ENCODE assay signal across 31 mouse cellular contexts in the genomic region with DNA sequence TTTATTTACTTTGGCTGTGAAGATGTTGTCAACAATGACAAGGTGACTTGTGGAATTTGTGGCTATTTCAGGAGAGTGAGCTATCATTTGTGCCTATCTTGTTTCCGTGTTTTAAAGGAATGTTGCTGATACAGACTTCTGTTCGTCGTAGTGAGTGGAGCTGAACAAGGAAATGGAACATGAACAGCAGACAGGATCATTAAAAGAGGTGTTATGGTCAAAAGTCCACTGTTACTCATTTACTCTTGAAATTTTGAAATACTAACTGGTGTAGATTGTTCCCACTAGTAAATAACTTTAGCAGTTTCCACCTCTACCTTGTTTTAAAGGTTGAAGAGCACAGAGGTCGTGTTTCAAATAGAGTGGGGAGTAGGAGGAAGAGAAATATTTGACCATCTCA.
DNase-seq lines count a peak whose midpoint lies in the region; ATAC-seq and TF ChIP-seq lines count a peak whose summit lies in the region.
"Had no signal": no experiment of that assay in that cellular context is flagged by ENCODE, and none has a peak within 500 bp of the region (broad histone marks: within the 10 kb centered on the region; RNA-seq: fewer than 3 reads in every experiment).

No protein-coding gene starts in this region.

- no peaks in the 10 kb centered on the region for H3K36me3 ChIP-seq in liver, postnatal 0 days (replicated peaks; ENCODE audit: insufficient read depth, low read length)
- H3K36me3 ChIP-seq in liver, embryonic 12.5 days: no peaks in the 10 kb centered on the region
- H3K36me3 ChIP-seq in intestine, embryonic 16.5 days (ENCODE audit: control insufficient read depth, insufficient read depth, low read length): no peaks in the 10 kb centered on the region
- H3K36me3 ChIP-seq in small intestine, adult 2 months (ENCODE audit: control insufficient read depth, insufficient read depth, low read length): no peaks in the 10 kb centered on the region
- H3K36me3 ChIP-seq: embryonic facial prominence, embryonic 10.5 days; embryonic facial prominence, embryonic 13.5 days; forebrain, embryonic 12.5 days; forebrain, embryonic 15.5 days; G1E; heart, embryonic 10.5 days; heart, embryonic 13.5 days had no signal

- TF ChIP-seq POLR2A in small intestine, adult 2 months (IDR thresholded peaks at IDR 0.05; ENCODE audit: low read depth, low read length): no peak

- WGBS in liver, postnatal 0 days (ENCODE audit: insufficient replicate concordance): 41% methylated on average over 4 of the region's 4 CpGs
- WGBS in liver, embryonic 12.5 days (ENCODE audit: insufficient replicate concordance): 44% methylated on average over 4 of the region's 4 CpGs
- 51% methylated on average over 4 of the region's 4 CpGs for WGBS in intestine, embryonic 16.5 days
- 23% methylated on average over 4 of the region's 4 CpGs for WGBS in small intestine, adult 2 months

- ATAC-seq in liver, postnatal 0 days: peak; percentile 75
- ATAC-seq in liver, embryonic 12.5 days: no peak
- ATAC-seq in intestine, embryonic 16.5 days: peak; percentile 92
- ATAC-seq: forebrain, embryonic 15.5 days; Patski had no signal

- no peak for TF ChIP-seq CTCF in liver, postnatal 0 days (IDR thresholded peaks at IDR 0.05; ENCODE audit: low read depth)
- TF ChIP-seq CTCF in small intestine, adult 2 months (IDR thresholded peaks at IDR 0.05; ENCODE audit: extremely low read depth, insufficient read length, insufficient replicate concordance, low read depth, low read length): no peak

- peak; percentile 78 for DNase-seq in kidney, adult 9 months
- DNase-seq in kidney, postnatal 10 days: no peak
- DNase-seq in liver, postnatal 0 days: no peak
- DNase-seq in thymus, postnatal 36 days: no peak
- DNase-seq in cerebellum, postnatal 36 days: no peak
- DNase-seq: adrenal gland, postnatal 10 days; adrenal gland, postnatal 36 days; B cell, adult 2 months; cerebellum, adult 18-20 months; cerebellum, adult 9-10 months; cerebellum, postnatal 25 days; embryo, embryonic 11 days; gastrocnemius, postnatal 10 days; gastrocnemius, postnatal 36 days; heart, adult 2 months; heart, postnatal 14 days; heart, postnatal 4 days had no signal

- H3K4me1 ChIP-seq in liver, postnatal 0 days (ENCODE audit: insufficient read depth): no peaks in the 10 kb centered on the region
- H3K4me1 ChIP-seq in liver, embryonic 12.5 days: no peaks in the 10 kb centered on the region
- no peaks in the 10 kb centered on the region for H3K4me1 ChIP-seq in intestine, embryonic 16.5 days (ENCODE audit: control insufficient read depth, insufficient read depth, low read length)
- peaks cover 7% of the 10 kb centered on the region; the same call in 1 of the 2 replicates for H3K4me1 ChIP-seq in small intestine, adult 2 months (ENCODE audit: control insufficient read depth, insufficient read depth, insufficient read length, low read length)
- H3K4me1 ChIP-seq: forebrain, embryonic 12.5 days; forebrain, embryonic 15.5 days; heart, embryonic 10.5 days had no signal

- no peaks in the 10 kb centered on the region for H3K27me3 ChIP-seq in liver, postnatal 0 days (ENCODE audit: insufficient read depth, low read length)
- no peaks in the 10 kb centered on the region for H3K27me3 ChIP-seq in liver, embryonic 12.5 days (replicated peaks)
- no peaks in the 10 kb centered on the region for H3K27me3 ChIP-seq in intestine, embryonic 16.5 days (replicated peaks; ENCODE audit: control insufficient read depth, insufficient read depth, low read length)
- H3K27me3 ChIP-seq in small intestine, adult 2 months (ENCODE audit: control insufficient read depth, insufficient read depth, low read length): no peaks in the 10 kb centered on the region
- H3K27me3 ChIP-seq: CH12.LX; embryonic facial prominence, embryonic 13.5 days; forebrain, embryonic 12.5 days; forebrain, embryonic 15.5 days; heart, embryonic 13.5 days; Patski had no signal

- no peak overlapping the region for H3K4me3 ChIP-seq in liver, postnatal 0 days (ENCODE audit: low read depth, low read length)
- H3K4me3 ChIP-seq in liver, embryonic 12.5 days: no peak overlapping the region
- H3K4me3 ChIP-seq in intestine, embryonic 16.5 days (ENCODE audit: low read length): no peak overlapping the region
- H3K4me3 ChIP-seq in small intestine, adult 2 months (ENCODE audit: low read depth, low read length): no peak overlapping the region
- H3K4me3 ChIP-seq: embryonic facial prominence, embryonic 10.5 days; embryonic facial prominence, embryonic 13.5 days; erythroblast, embryonic 14.5 days; forebrain, embryonic 12.5 days; forebrain, embryonic 15.5 days; heart, adult 2 months; heart, embryonic 10.5 days; heart, embryonic 13.5 days had no signal

- H3K9me3 ChIP-seq in liver, postnatal 0 days (ENCODE audit: low read length): no peaks in the 10 kb centered on the region
- no peaks in the 10 kb centered on the region for H3K9me3 ChIP-seq in liver, embryonic 12.5 days (replicated peaks)
- H3K9me3 ChIP-seq in intestine, embryonic 16.5 days (ENCODE audit: control insufficient read depth, low read length): no peaks in the 10 kb centered on the region
- H3K9me3 ChIP-seq: embryonic facial prominence, embryonic 10.5 days; embryonic facial prominence, embryonic 13.5 days; forebrain, embryonic 12.5 days; forebrain, embryonic 15.5 days; G1E; heart, embryonic 10.5 days; heart, embryonic 13.5 days had no signal

- H3K9ac ChIP-seq in liver, postnatal 0 days (replicated peaks): no peak overlapping the region
- no peak overlapping the region for H3K9ac ChIP-seq in liver, embryonic 12.5 days
- no peak overlapping the region for H3K9ac ChIP-seq in intestine, embryonic 16.5 days (ENCODE audit: low read depth, low read length)
- H3K9ac ChIP-seq: embryonic facial prominence, embryonic 13.5 days; forebrain, embryonic 12.5 days; forebrain, embryonic 15.5 days; heart, embryonic 13.5 days; hindbrain, embryonic 14.5 days had no signal

- no peak overlapping the region for H3K27ac ChIP-seq in liver, postnatal 0 days (ENCODE audit: low read depth)
- no peak overlapping the region for H3K27ac ChIP-seq in liver, embryonic 12.5 days
- peak overlapping the region; percentile 44 for H3K27ac ChIP-seq in intestine, embryonic 16.5 days (ENCODE audit: low read length)
- H3K27ac ChIP-seq in small intestine, adult 2 months (ENCODE audit: insufficient read depth, low read depth, low read length): peak overlapping the region; percentile 86
- H3K27ac ChIP-seq: embryonic facial prominence, embryonic 10.5 days; embryonic facial prominence, embryonic 13.5 days; forebrain, embryonic 12.5 days; forebrain, embryonic 15.5 days; heart, adult 2 months; heart, embryonic 10.5 days; heart, embryonic 13.5 days; hindbrain, embryonic 14.5 days had no signal

- TF ChIP-seq EP300 in liver, postnatal 0 days (IDR thresholded peaks at IDR 0.05; ENCODE audit: low read depth): no peak

- no peak overlapping the region for H3K4me2 ChIP-seq in liver, postnatal 0 days (ENCODE audit: low read depth, low read length)
- H3K4me2 ChIP-seq in liver, embryonic 12.5 days: no peak overlapping the region
- H3K4me2 ChIP-seq in intestine, embryonic 16.5 days (ENCODE audit: low read depth, low read length): no peak overlapping the region
- H3K4me2 ChIP-seq: embryonic facial prominence, embryonic 13.5 days; forebrain, embryonic 12.5 days; forebrain, embryonic 15.5 days; heart, embryonic 13.5 days; hindbrain, embryonic 14.5 days had no signal

Comparison
In these comparisons a context has a peak if more than half of its experiments do, and no peak if none do; other contexts are left out.
1. H3K27ac ChIP-seq: peak in intestine, embryonic 16.5 days (single experiment) and small intestine, adult 2 months (single experiment); none in liver, postnatal 0 days (single experiment) and liver, embryonic 12.5 days (single experiment).